Mouse (Mus musculus): ENCODE results near the gene Sash1.

Sash1 gene

DNA sequence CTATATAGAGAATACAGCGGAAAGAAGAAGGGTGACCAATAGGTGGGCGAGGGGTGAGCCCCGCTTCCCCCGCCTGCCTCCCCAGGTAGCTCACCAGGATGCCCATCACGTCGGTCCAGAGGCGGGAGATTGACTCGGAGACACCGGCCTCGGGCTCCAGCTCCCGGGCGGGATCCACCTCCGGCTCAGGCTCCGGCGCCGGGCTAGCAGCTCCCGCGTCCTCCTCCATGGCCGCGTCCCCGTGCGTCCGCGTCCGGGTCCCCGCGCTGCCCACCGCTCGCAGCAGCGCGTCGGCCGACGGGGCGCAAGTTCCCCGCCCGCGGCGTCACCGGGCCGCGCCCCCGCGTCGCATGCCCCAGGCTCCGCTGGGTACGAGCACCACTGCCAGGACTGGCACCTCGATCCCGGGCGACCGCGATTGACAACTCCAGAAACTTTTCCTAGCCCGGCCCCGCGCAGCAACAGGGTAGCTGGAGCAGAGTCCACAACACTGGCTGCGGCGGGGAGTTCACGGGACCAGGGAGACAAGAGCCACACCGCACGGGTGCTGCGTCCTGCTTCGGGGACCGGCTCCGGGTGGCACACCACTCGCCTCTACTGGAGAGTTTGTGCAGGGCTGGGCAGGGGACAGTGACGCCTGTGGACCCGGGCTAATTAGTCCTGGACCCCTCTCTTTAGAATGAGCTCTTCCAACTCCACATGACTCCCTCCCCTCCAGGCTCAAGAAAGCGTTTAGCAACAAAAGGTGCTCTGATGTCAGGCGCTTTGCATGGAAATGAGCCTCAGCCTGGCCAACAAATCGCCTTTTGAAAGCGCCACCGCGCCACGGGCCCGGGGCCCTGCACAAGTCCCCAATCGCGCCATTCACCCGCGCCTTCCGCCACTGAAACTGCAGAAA is at the start of gene Sash1:
TSS of gene Sash1 (minus strand) at position 441 of the 898 bp plus-strand sequence.
- H3K27me3 ChIP-seq (ENCODE audit: control insufficient read depth, insufficient read depth, low read length, poor library complexity, severe bottlenecking): no peaks in the 10 kb centered on the region
- H3K36me3 ChIP-seq (ENCODE audit: control insufficient read depth, insufficient read depth, low read length, poor library complexity, severe bottlenecking): no peaks in the 10 kb centered on the region
- peak; percentile 49 for DNase-seq (ENCODE audit: low read depth, low spot score)

DNA sequence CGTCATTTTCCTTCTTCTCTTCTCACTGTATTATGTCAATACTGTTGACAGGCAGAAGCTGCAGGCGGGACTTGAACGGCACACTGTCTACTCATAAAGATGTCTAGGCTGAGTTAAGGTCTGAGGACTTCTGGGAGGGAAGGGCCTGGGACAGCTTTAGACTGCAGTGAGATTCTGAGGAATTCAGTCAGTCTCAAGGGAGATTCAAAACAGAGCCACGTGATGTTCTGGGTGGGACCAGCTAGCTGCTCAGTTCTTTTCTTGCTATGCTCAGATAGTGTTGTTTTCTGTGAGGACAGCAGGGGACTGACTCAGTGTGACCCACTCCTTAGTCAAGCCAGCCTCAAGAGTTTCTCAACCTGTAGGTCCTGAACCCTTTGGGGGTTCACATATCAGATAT is 49.7 kb upstream of the Sash1 start:
- H3K27me3 ChIP-seq (ENCODE audit: control insufficient read depth, insufficient read depth, low read length, poor library complexity, severe bottlenecking): no peaks in the 10 kb centered on the region
- DNase-seq (ENCODE audit: low read depth, low spot score): no peak
- no peaks in the 10 kb centered on the region for H3K36me3 ChIP-seq (ENCODE audit: control insufficient read depth, insufficient read depth, low read length, poor library complexity, severe bottlenecking)

DNA sequence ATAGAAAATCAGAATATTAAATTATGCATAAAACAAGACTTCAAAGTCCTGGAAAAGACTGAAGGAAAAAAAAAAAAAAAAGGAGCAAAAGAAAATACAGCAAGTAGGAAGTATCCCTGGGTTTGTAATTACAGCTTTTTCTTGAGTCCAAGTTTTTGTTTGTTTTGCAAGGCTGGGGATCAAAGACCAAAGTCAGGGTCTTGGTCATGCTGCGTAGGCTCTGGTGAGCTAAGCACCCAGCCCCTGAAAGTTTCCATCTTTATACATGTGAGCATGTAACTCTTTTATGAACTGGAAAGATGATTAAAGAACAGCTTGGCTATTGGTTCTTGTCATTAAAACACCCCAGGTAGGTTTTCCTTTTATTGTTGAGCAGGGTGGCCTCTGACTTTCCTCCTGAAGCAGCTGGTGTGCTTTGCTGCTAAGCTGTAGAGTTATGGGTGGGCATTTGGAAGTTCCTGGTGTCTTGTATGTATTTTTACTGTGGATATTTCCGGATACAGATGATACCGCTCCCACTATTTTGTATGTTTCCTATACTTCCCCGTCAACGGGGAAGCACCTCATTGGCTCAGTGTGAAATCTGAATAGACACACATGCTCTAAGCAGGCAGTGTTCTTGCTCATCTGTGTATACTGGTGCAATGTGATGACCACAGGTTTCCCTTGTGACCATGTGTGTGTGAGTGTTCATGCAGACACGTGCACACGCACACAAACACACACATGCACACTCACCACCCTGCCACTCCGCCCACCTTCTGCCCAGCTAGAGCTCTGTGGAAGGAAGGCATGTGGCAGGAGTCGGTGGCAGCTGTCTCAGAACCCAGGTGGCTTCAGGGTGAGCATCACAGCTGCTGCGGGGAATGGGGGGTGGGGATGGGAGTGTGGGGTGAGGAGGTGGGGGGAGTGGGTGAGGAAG is 47.8 kb upstream of the Sash1 start:
- Histone ChIP-seq H3K36me3 (ENCODE audit: control insufficient read depth, insufficient read depth, low read length, poor library complexity, severe bottlenecking) (no peaks in the 10 kb centered on the region), H3K27me3 (ENCODE audit: control insufficient read depth, insufficient read depth, low read length, poor library complexity, severe bottlenecking) (no peaks in the 10 kb centered on the region)
- no peak for DNase-seq (ENCODE audit: low read depth, low spot score)

DNA sequence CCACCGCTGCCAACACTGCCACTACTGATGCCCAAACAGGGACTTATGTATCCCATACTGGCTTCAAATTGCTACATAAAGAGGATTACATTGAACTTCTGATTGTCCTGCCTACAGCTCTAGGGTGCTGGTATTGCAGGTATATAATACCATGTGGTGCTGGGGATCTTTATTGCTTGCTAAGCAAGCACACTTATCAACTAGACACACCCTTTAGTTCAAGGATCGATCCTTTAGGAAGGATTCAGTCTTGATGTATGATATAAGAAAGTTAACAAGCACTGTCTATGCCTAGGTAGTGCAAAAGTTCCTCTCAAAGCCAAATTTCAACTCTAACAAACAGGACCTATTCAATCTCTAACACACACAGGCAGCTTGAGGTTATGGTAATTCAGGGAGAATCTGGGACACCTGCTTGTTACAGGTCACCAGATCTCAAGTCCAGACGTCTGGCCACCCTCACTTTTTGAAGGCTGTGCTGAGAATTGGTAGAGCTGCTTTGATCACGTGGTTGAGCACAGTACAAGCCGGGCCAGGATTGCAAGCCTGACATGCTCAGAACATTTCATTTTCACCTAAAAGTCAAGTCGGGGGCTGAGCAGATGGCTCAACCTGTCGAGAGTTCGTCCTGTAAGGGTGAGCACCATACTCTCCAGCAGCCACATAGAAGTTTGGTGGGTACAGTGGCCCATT is 45.8 kb upstream of the Sash1 start:
- no peaks in the 10 kb centered on the region for H3K36me3 ChIP-seq (ENCODE audit: control insufficient read depth, insufficient read depth, low read length, poor library complexity, severe bottlenecking)
- DNase-seq (ENCODE audit: low read depth, low spot score): no peak
- H3K27me3 ChIP-seq (ENCODE audit: control insufficient read depth, insufficient read depth, low read length, poor library complexity, severe bottlenecking): no peaks in the 10 kb centered on the region

DNA sequence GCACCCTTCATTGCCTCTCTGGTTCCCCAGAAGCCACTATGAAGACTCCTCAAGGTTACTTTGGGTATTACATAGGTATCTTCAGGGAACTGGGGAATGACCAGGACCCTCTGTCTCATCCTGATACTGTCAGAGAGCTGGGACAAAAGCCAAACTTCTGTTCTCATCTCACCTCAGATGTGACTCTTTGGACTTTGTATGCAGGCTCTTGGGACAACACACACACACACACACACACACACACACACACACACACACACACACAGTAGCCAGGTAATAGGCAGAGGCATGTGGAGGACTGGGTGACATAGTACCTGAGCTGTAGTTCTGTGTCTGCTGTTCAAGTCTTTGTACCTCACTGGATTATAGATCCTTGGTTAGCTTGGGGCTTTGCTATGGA is 44.8 kb upstream of the Sash1 start:
- DNase-seq (ENCODE audit: low read depth, low spot score): no peak
- H3K27me3 ChIP-seq (ENCODE audit: control insufficient read depth, insufficient read depth, low read length, poor library complexity, severe bottlenecking): no peaks in the 10 kb centered on the region

DNA sequence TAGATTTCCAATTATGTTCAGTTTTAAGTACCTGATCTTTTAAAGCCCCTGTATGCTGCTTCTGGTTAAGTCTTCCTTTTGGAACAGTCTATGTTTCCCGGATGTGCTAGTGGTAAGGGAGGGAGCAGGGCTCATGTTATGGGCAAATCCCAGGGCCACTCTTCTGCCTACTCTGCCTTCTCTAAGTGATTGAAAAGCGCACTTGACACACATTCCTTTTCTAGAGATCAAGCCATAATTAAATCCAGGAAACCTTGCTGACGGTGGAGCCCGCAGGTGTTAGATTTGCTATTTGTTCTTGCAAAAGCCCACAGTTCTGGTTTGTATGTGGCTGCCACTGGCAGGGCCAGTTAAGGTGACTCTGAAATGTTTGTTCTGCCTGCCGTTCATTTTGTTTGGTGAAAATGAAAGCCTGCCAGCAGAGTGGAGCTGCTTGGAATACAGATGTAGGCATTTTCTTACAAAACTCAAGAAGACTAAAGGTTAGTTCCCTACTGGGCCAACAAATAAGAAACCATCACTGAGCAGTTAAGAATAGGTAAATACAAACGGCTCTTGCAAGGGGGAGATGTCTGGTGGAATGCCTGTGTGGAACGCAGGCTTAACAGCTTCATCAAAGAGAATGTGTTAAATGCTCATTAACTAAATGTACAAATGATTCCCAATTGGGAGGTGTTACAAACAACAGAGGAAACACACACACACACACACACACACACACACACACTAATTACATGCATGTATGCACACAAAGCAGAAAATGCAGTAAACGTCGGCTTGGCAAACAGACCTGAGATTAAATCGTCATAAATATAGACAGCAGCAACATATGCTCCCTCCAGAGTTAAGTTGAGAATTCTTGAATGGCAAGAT is 43.1 kb upstream of the Sash1 start:
- no peaks in the 10 kb centered on the region for H3K36me3 ChIP-seq (ENCODE audit: control insufficient read depth, insufficient read depth, low read length, poor library complexity, severe bottlenecking)
- DNase-seq (ENCODE audit: low read depth, low spot score): no peak
- H3K27me3 ChIP-seq (ENCODE audit: control insufficient read depth, insufficient read depth, low read length, poor library complexity, severe bottlenecking): no peaks in the 10 kb centered on the region

More for the DNA sequence above, 44.8 kb upstream of the Sash1 start:
- H3K36me3 ChIP-seq (ENCODE audit: control insufficient read depth, insufficient read depth, low read length, poor library complexity, severe bottlenecking): no peaks in the 10 kb centered on the region

DNA sequence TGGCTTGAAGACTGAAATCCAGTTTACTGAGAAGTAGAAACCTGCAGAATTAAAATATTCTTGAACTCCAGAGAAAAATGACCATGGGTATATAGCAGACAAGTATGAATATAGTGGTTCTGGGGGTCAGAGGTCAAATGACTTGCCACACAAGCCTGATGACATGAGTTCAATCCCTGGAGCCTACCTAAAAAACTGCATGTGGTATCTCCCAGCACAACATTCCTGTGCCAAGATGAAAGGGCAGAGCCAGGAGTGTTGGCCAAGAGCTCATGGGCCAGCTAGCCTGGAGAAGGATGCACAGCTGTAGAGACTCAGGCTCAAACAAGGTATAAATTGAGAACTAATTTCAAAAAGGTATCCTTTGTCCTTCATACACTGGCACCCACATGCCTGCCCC is 42.4 kb upstream of the Sash1 start:
- Histone ChIP-seq H3K36me3 (ENCODE audit: control insufficient read depth, insufficient read depth, low read length, poor library complexity, severe bottlenecking) (no peaks in the 10 kb centered on the region), H3K27me3 (ENCODE audit: control insufficient read depth, insufficient read depth, low read length, poor library complexity, severe bottlenecking) (no peaks in the 10 kb centered on the region)
- DNase-seq (ENCODE audit: low read depth, low spot score): no peak

DNA sequence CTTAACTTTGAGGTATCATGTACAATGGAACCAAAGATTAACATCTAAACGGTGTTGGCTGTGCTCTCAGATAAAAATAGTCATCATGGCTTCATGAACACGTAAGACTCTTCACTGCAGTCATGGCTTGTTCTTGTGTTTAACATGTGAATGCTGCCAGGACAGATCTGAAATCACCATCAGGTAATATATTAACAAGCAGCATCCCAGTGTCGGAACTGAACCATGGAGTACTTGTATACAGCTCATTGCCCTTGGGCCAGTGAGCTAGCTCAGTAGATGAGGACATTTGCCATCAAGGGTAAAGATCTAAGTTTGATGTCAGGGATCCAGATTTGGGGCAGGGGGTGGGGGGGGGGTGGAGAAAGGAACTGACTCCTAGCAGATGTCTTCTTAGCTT is 41.0 kb upstream of the Sash1 start:
- DNase-seq (ENCODE audit: low read depth, low spot score): no peak
- no peaks in the 10 kb centered on the region for H3K36me3 ChIP-seq (ENCODE audit: control insufficient read depth, insufficient read depth, low read length, poor library complexity, severe bottlenecking)

DNA sequence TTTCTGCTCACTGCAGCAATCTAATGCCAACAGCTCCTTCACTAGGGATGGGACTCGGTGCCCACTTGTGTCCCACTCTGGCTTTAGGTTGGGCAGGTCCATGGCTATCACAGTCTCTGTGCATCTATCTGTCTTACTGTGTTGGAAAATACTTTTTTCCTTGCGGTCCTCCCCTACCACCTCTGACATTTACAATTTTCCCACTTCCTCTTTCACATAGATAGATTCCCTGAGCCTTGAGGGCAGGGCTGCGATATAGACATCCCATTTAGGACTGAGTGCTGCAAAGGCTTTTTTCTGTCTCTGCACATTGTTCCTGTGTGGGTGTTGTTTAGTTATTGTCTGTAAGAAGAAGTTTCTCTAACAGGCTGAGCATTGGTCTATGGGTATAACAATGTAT is 40.4 kb upstream of the Sash1 start:
- H3K36me3 ChIP-seq (ENCODE audit: control insufficient read depth, insufficient read depth, low read length, poor library complexity, severe bottlenecking): no peaks in the 10 kb centered on the region
- H3K27me3 ChIP-seq (ENCODE audit: control insufficient read depth, insufficient read depth, low read length, poor library complexity, severe bottlenecking): no peaks in the 10 kb centered on the region
- DNase-seq (ENCODE audit: low read depth, low spot score): peak; percentile 31

More for the DNA sequence above, 41.0 kb upstream of the Sash1 start:
- H3K27me3 ChIP-seq (ENCODE audit: control insufficient read depth, insufficient read depth, low read length, poor library complexity, severe bottlenecking): no peaks in the 10 kb centered on the region

DNA sequence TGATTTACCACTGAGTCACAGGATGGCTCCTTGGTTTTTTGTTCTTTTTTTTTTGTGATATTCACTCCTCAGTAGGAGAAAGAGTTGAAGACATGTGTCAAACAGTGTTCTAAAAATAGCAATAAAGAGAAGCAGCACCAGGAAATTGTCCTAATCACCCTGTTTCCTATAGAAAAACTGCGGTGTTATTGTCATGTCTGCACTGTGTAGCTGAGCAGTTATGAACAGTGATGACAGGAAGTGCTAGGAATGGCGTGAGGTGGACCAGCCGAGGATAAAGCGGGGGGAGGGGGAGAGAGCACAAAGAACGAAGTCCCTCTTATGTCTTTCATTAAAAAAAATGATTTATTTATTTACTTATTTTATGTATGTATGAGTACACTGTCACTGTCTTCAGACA is 39.4 kb upstream of the Sash1 start:
- no peaks in the 10 kb centered on the region for H3K27me3 ChIP-seq (ENCODE audit: control insufficient read depth, insufficient read depth, low read length, poor library complexity, severe bottlenecking)
- H3K36me3 ChIP-seq (ENCODE audit: control insufficient read depth, insufficient read depth, low read length, poor library complexity, severe bottlenecking): no peaks in the 10 kb centered on the region
- no peak for DNase-seq (ENCODE audit: low read depth, low spot score)

DNA sequence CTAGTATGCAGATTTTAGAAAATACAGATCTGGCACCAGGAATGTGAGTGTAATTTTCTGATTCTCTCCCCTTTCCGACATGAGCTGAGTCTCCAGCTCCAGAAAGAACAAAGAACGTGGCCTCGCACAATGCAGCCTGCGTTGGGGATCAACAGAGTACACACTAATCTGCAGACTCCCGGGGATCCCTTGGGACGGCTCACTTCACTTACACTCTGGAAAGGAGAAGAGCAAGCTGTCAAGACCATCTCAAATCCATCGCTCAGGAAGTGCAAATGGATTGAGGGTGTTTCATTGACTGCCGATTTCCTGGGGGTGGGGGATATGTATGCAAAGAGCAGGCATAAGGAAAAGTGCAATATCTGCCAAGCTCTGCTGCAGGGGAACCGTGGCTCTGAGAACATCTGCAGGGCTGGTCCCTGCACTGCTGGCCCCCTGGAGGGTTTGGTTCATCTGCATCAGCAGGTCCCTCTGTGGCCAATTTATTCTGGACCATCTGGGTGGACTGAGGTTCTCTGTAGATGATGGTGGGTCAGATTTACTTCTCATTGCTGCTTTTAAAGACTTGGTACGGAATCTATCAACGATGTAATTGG is 35.3 kb upstream of the Sash1 start:
- Histone ChIP-seq H3K27me3 (ENCODE audit: control insufficient read depth, insufficient read depth, low read length, poor library complexity, severe bottlenecking) (no peaks in the 10 kb centered on the region), H3K36me3 (ENCODE audit: control insufficient read depth, insufficient read depth, low read length, poor library complexity, severe bottlenecking) (no peaks in the 10 kb centered on the region)
- DNase-seq (ENCODE audit: low read depth, low spot score): no peak

DNA sequence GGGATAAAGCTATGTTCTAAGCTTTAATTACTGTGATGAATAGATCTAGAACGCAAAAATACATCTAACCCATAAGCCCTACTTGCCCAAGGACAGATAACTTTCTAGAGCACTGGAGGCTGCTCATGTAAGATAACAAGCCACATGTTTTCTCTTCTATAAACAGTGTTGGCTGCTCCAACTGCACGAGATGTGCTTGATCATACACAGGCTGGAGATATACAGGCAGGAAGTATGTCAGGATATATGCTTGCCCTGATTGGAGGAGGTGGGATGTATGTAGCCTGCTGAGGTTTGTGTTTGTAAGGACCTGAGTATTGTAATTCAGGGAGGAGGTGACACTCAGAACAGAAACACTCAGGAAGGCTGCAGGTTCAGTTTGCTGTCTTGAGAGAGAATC is 31.9 kb upstream of the Sash1 start:
- no peaks in the 10 kb centered on the region for H3K27me3 ChIP-seq (ENCODE audit: control insufficient read depth, insufficient read depth, low read length, poor library complexity, severe bottlenecking)
- no peak for DNase-seq (ENCODE audit: low read depth, low spot score)
- H3K36me3 ChIP-seq (ENCODE audit: control insufficient read depth, insufficient read depth, low read length, poor library complexity, severe bottlenecking): no peaks in the 10 kb centered on the region

DNA sequence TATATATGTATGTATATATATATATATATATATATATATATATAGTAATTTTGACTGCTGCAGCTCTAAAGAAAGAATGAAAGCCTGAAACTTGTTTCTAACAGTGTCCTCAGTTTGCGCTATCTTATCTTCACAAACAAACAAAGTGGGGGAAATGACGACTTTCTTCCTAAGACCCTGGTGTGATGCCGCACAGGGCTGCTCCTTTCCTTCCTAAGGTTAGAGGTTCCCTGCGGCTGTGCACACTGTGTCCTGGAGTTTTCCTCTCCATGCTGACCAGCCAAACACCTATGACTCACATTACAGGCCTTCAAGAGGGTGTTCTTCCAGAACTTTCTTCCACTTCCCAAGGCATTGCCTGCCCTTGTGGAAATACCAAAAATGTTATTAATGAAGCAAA is 31.5 kb upstream of the Sash1 start:
- DNase-seq (ENCODE audit: low read depth, low spot score): no peak
- H3K27me3 ChIP-seq (ENCODE audit: control insufficient read depth, insufficient read depth, low read length, poor library complexity, severe bottlenecking): no peaks in the 10 kb centered on the region

DNA sequence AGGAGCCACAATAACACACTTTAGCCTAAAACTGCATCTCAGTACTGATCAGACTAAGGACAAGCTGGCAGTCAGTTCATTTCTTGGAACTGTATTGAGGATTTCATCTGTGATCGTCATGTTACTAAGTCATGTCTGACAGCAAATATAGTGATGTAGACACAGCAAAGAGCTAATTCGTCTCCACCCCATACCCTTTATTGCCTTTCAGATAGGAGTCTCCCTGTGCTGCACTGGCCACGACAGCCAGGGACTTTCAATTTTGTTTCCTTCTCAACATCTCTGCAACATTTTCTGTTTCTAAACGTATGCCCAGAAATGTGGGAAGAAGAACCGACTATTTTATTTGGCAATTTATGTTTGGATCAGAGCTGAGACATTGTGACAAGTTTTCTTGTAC is 29.9 kb upstream of the Sash1 start:
- no peaks in the 10 kb centered on the region for H3K27me3 ChIP-seq (ENCODE audit: control insufficient read depth, insufficient read depth, low read length, poor library complexity, severe bottlenecking)
- DNase-seq (ENCODE audit: low read depth, low spot score): no peak
- no peaks in the 10 kb centered on the region for H3K36me3 ChIP-seq (ENCODE audit: control insufficient read depth, insufficient read depth, low read length, poor library complexity, severe bottlenecking)

More for the DNA sequence above, 31.5 kb upstream of the Sash1 start:
- no peaks in the 10 kb centered on the region for H3K36me3 ChIP-seq (ENCODE audit: control insufficient read depth, insufficient read depth, low read length, poor library complexity, severe bottlenecking)

All from splenic B cell, adult 2 months (primary cell).